Mouse (Mus musculus) MEL-GATA-1-ER (cell line): ENCODE data around the gene Zswim4.
A peak's percentile ranks its signal among the peaks of the same experiment; 100 is the strongest.

Experiments used
- DNase-seq: peaks from one replicate; pipeline ENCODE4 v3.0.0-alpha.2; 2012; ENCODE audit warnings: low read depth; ENCODE audit errors: extremely low read depth

The Zswim4 gene

DNA sequence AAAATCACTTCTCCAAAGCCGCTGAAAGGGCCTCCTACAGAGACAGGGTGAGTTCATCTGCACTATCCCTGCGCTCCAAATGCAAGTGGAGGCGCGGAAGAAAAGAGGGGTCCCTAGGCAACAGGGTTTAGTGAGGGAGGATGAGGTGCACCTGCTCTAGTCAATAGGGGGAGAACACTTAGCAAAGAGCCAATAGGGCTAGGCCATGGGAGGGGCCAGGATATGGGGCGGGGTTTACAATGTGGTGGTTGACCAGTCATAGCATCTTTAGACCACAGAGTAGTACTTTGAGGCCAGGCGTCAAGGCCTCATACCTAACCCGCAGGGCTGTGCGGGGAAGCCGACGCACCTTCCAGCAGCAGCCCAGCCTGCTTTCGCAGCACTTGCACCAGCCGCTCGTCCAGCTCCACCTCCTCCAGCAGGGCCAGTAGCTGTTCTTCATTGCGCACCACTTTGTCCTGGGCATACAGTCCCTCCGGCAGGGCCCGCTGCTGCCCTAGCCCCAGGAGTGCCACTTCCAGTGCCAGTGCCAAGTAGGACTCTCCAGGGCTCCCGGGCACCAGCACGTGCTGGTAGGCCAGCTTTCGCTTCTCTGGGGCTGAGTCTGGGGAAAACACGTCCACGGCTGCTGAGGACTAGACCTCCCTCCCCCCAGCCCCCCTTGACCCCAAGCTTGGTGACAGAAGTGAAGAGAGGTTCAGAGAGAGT is 13.4 kb downstream of the Zswim4 start:
- DNase-seq = no peak

DNA sequence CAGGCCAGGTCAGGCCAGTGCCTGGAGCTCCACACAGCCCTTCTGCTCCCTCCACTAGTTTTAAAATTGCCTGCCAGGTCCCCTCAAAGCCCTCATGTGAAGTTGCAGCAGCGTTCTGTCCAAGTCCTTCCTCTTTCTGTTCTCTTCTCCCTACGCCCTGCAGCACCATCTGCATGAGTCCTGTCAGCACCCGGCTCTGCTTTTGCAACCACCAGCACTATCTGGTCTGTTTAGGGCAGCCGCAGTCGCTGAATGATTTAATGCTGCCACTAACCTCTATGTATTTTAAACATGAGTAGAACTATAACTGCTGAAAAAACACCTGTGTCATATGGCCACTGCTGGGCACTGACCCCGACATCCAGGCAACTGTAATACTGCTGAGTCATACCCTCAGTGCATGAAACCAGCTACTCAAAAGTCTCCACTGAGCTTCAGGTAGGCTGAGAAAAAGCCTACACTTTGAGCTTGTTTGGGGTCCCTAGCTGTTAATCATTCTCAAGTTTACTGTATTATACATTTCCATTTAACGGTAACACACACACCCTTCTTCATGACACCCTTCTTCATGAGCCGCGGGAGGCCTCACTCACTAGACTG is 14.2 kb downstream of the Zswim4 start:
- peak; percentile 89 for DNase-seq

- DNase-seq = peak; percentile 32
Observed at GRCm38 (mm10) chr8:84220105-84220504, 16.8 kb downstream of the Zswim4 start.

GRCm38 (mm10) chr8:84218143-84218542 is 18.7 kb downstream of the Zswim4 start:
- DNase-seq = no peak

DNA sequence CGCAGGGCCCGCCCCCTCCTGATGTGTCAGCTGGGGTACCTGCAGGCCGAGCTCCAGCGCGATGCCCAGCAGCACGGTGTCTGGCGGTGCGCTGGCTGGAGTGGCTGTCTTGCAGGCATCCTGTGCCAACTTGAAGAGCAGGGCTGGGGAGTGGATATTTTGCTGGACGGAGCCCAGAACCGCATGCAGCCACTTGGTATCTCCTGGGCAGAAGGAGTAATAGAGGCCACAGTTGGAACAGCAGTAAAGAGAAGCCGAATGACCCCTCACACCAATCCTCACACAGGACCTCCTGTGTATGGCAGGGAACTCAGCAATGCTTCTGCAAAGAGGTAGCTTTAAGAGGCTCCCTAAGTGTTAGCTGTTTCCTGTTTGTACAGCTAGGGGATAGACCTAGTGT is 19.6 kb downstream of the Zswim4 start:
- no peak for DNase-seq

- DNase-seq = no peak
Observed at GRCm38 (mm10) chr8:84213277-84213676, 23.6 kb downstream of the Zswim4 start.

- DNase-seq = no peak
Observed at GRCm38 (mm10) chr8:84211881-84212563, 24.8 kb downstream of the Zswim4 start.

DNA sequence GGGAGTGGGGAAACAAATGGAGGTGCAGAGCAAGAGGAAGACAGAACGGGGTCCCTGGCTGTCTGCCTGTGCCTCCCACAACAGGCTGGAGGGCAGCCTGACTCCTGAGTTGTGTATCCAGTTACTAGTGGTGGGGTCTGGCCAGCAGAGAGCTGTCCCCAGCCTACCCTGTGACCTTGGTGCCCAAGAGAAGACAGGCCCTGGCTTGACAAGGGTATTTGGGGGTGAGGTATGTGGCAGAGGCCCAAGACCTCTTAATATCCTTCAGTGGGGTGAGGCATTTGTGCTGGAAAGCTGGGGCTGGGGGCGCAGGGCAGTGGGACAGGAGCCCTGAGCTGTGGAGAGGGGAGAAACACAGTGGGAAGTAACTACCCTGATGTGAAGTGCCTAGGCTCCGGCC is 25.7 kb downstream of the Zswim4 start:
- no peak for DNase-seq

- DNase-seq = peak; percentile 21
Observed at GRCm38 (mm10) chr8:84210167-84210791, 26.6 kb downstream of the Zswim4 start.

- no peak for DNase-seq
Observed at GRCm38 (mm10) chr8:84208381-84209380, 28.2 kb downstream of the Zswim4 start.

DNA sequence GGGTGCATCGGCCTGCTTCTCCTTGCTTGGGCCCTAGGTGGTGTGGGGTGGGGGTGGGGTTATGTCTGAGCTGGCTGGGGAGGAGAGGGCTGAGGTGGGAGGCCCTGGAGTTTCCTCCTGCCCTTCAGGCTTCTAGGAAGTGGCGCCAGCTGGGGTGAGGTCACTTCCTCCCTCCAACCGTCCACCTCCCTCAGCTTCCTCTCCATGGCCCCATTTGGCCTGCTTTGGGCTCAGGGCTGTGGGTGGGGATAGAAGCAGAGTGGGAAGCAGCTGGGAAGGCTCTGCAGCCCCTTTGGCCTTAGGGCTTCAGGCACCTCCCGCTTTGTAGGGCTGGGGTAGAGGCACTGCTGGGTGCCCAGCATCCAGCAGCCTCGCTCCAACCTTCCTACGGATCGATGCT is 29.0 kb downstream of the Zswim4 start:
- DNase-seq = peak; percentile 21

DNA sequence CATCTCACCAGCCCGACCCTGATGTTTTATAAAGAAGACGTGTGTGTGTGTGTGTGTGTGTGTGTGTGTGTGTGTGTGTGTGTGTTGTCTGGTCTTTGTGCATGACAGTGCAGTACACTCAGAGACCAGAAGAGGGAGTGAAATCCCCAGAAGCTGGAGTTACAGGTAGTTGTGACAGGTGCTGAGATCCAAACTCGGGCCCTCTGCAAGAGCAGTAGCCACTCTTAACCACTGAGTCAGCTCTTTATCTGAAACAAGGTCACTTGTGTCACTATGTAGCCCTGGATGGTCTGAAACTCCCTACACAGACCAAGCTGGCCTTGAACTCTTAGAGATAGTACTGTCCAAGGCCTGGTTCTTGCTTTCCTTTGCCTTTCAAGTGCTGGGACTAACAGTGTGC is 30.2 kb downstream of the Zswim4 start:
- no peak for DNase-seq

DNA sequence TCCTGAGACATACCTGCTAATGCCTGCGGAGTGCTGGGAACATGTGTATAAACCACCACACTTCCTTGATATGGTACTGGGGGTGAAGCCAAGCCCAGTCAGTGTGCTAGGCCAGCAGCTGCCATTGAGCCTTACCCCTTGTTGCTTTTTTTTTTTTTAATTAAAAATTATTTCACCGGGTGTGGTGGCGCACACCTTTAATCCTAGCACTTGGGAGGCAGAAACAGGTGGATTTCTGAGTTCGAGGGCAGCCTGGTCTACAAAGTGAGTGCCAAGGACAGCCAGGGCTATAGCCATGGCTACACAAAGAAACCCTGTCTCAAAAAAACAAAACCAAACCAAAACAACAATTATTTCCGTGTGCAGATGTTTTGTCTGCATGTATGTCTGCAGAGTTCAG is 31.8 kb downstream of the Zswim4 start:
- no peak for DNase-seq

DNA sequence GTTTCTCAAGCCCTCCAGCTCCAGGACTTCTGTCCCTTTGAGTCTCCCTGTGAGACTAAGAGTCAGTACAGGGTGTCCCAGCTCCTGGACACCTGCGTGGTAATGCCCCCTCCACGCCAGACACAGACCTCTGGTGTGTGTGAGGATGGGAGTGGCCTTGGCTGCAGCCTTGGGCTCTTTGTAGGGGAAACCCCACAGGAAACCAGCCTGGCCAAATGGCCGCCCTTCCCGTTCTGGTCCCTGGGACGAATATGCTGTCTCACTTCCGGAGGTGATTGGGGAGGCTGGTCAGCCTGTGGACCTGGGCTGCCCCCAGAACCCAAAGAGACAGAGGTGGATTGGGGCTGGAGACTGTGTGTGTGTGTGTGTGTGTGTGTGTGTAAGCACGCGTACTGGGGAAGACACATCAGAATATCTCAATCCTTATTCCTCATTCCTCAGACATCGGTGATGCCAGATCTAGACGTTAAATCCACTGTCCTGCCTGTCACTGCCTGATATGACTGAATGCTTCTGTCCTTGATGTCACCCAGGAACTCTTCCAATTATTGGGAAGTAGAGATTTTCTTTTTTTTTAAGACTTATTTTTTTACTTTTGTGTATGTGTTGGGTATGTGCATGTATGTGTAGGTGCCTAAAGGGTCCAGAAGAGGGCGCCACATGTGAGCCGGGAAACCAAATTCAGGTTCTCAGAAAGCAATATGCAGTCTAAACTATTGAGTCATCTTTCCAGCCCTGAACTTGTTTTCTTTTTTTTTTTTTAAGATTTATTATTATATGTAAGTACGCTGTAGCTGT is 32.7 kb downstream of the Zswim4 start:
- no peak for DNase-seq

DNA sequence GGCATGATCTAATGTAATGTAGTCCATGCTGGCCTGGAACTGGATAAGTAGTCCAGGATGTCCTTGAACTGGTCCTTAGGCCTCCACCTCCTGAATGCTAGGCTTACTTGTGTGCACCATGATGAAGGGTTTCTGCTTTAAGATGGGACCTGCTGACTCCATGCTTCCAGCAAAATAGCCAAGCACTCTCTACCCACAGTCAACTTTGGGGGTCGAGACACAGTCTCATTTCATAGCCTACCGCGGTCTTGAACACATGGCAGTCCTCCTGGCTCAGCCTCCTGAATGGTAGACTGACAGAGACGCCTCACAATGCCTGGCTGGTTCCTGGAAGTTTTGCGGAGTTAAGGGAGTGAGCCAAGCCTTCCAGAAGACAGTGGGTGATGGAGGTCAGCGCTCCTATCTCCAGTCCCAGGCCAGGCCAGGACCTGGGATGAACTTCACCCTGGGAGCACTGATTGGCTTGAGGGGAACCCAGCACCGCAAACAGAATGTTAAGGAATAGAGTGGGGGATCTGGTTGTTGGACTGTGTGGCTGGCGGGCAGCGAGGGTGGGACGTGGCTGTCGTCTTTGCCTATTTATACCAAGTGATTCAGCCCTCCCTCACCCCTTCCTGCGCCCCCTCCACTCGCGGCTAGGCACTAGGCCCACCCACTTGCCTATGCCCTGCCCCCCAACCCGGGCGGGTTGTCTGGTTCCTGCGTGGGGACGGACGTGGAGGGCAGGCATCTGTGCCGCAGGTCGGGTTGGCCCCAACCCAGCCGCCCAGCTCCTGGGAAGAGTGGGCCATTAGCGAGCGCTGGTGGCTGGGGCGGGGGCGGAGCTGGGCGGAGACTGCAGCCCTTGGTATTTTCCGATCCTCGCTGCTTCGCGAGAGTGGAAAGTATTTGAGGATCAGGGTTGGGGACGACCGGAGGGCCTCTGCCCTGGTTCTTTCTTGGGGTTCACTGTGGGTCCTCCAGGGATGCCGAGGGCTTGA is 33.6 kb downstream of the Zswim4 start:
- DNase-seq = no peak

DNA sequence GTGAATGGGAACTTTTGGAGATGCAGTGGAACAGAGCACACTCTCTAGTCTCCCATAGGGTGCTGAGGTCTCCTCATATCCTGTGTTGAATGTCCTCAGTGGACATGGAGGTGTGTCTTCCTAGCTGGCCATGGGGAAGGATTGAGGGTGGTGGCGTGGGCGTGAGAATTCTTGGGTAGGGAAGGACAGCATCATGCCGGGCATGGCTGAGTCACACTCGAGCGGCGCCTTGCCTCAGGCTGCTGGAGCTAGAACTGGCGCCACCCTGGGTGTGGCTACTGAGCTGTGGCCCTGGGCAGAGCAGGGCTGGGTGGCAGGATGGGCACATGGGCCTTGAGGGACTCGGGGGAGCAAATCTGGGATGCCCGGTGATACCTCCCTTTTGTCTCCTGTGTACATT is 34.4 kb downstream of the Zswim4 start:
- DNase-seq = no peak

GRCm38 (mm10) chr8:84201545-84202245 is 35.2 kb downstream of the Zswim4 start:
- no peak for DNase-seq
